Mouse (Mus musculus) heart, postnatal 0 days (tissue): ENCODE measurements around the gene Clec5a. TPM values are rescaled to one million over a fixed set of nuclear protein-coding genes. Genes with fewer than 3 reads are reported as not detected.
"Not testable (repeated sequence)": the region's sequence is repeated elsewhere in the genome, so short reads cannot be mapped to it uniquely, and the experiment has no call there.

Experiments used
- ATAC-seq: fragments of 200-750 bp; cut with Nextera tagmentation; 2 replicates; pipeline ENCODE4 v1.8.0; 2017; ENCODE audit warnings: low read depth, moderate number of reproducible peaks, moderate library complexity; ENCODE audit not compliant: insufficient read depth
- DNase-seq: peaks from one replicate; pipeline ENCODE4 v3.0.0-alpha.2; 2016; ENCODE audit warnings: low spot score
- H3K27ac ChIP-seq: fragments of 300-500 bp; sonication (generic); 2 replicates; pipeline ENCODE4 v1.5.1; 2014; ENCODE audit warnings: low read depth, mild to moderate bottlenecking
- H3K27me3 ChIP-seq: fragments of 300-500 bp; sonication (generic); 2 replicates; pipeline ENCODE4 v1.6.1; 2014; ENCODE audit warnings: low read length, mixed read lengths; ENCODE audit not compliant: control insufficient read depth, insufficient read depth
- H3K36me3 ChIP-seq: fragments of 300-500 bp; sonication (generic); replicated peaks from 2 replicates; pipeline ENCODE4 v1.6.1; 2014; ENCODE audit warnings: low read length, mixed read lengths; ENCODE audit not compliant: control insufficient read depth, insufficient read depth
- H3K4me1 ChIP-seq: fragments of 300-500 bp; sonication (generic); 2 replicates; pipeline ENCODE4 v1.6.1; 2014; ENCODE audit warnings: antibody characterized with exemption; ENCODE audit not compliant: control insufficient read depth, insufficient read depth
- H3K4me2 ChIP-seq: fragments of 300-500 bp; sonication (generic); 2 replicates; pipeline ENCODE4 v1.6.1; 2014; ENCODE audit warnings: low read depth, mild to moderate bottlenecking, low read length, moderate library complexity
- H3K4me3 ChIP-seq: fragments of 300-500 bp; sonication (generic); 2 replicates; pipeline ENCODE4 v1.5.1; 2014; ENCODE audit warnings: low read depth, low read length
- H3K9ac ChIP-seq: fragments of 300-500 bp; sonication (generic); replicated peaks from 2 replicates; pipeline ENCODE4 v1.6.1; 2014; ENCODE audit warnings: low read depth, low read length, mixed read lengths
- H3K9me3 ChIP-seq: fragments of 300-500 bp; sonication (generic); replicated peaks from 2 replicates; pipeline ENCODE4 v1.6.1; 2016; ENCODE audit warnings: low read length; ENCODE audit not compliant: control insufficient read depth
- CTCF ChIP-seq: IDR thresholded peaks from 2 replicates; pipeline ENCODE4 v1.5.1; 2016; ENCODE audit warnings: antibody characterized with exemption, control low read depth, low read depth
- EP300 ChIP-seq: IDR thresholded peaks from 2 replicates; pipeline ENCODE4 v1.6.1; 2016; ENCODE audit warnings: antibody characterized with exemption, low read depth
- WGBS: fragments of 180-500 bp; shearing (Covaris S2); extraction: QIAGEN DNeasy Blood & Tissue Kit; methylation state at CpG from one replicate; pipeline ENCODE4 v1.1.7; 2014; 5-methylcytosine and 5-hydroxymethylcytosine counted together
- polyA plus RNA-seq: library from polyadenylated mRNA; unstranded; fragments of >200 nt; fragmentation: Nextera tagmentation; extraction: Ambion mirVana; gene quantifications from 2 replicates; pipeline ENCODE4 v1.2.1, GENCODE M21; 2015
- total RNA-seq: library from RNA; depleted of rRNA; stranded (reverse); fragments of >200 nt; gene quantifications from 2 replicates; pipeline ENCODE4 v1.2.3, GENCODE M21; 2014; ENCODE audit warnings: low replicate concordance

Clec5a gene
- total and polyA plus RNA-seq, 2 experiments from 2014 or later = 0.48 to 3.3 TPM

DNA sequence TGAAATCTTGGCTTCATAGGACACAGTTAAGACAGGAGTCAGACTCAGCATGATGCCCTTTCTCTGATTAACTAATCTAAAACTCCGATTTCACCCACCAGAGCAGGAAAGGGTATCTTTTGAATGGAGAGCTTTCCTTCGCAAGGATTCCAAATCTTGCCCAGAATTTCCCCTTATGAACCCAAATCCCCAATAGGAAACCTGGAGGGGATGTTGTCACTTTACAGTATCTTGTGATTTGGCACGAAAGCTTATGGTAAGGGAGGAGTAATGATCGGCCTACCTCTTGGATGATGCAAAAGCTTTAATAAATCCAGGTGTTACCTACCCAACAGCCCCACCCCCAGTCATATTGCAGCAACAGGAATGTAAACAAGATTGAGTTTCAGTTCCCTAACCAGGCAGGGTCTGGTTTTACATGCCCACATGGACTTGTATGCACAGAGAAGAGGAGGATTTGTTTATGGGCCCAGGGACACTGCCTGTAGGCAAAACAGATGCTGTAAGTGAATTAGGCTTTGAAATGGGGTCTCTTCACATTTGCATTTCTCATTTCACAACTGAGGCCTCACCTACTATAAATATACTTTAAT lies 27.7 kb upstream of the Clec5a start, which contains the start of gene Tas2r138:
Gene Tas2r138 (minus strand): TSS at position 51 of the 593 bp plus-strand sequence.
- TF ChIP-seq EP300 (no peak), CTCF (no peak)
- no peak within 1 kb of the TSS for H3K27ac ChIP-seq
- no peak for DNase-seq
- H3K4me3 ChIP-seq = no peak within 1 kb of the TSS
- WGBS = 72% methylated on average over 4 of the region's 4 CpGs
- no peak for ATAC-seq
- H3K36me3 ChIP-seq = no peaks in the 10 kb centered on the region
- H3K9ac ChIP-seq = no peak within 1 kb of the TSS
- H3K4me1 ChIP-seq = no peaks in the 10 kb centered on the region
- no peak within 1 kb of the TSS for H3K4me2 ChIP-seq
- H3K9me3 ChIP-seq = no peaks in the 10 kb centered on the region
- no peaks in the 10 kb centered on the region for H3K27me3 ChIP-seq

DNA sequence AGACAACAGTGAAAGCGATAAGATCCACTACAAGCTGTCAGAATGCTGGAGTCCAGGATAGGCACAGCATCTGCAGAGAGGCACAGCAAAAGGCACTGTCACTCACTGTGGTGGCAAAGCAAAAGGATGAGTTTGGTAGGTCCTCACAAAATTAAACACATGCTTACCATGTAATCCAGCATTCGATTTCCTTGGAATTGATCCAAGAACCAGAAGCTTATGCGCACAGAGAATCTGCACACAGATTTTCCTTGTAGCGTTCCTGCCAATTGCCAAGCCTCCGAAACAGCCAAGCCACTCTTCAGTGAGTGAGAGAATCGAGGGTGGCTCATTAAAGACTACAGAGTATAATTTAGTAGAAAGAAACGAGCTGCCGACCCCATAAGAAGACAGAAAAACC lies 24.6 kb upstream of the Clec5a start:
- Histone ChIP-seq H3K9ac (no peak overlapping the region), H3K9me3 (no peaks in the 10 kb centered on the region), H3K4me1 (no peaks in the 10 kb centered on the region), H3K27me3 (no peaks in the 10 kb centered on the region), H3K4me2 (no peak overlapping the region), H3K36me3 (no peaks in the 10 kb centered on the region), H3K4me3 (no peak overlapping the region), H3K27ac (no peak overlapping the region)
- DNase-seq (no peak), ATAC-seq (no peak)
- TF ChIP-seq EP300 (no peak), CTCF (no peak)
- WGBS = 70% methylated on average over 8 of the region's 8 CpGs

GRCm38 (mm10) chr6:40607431-40607830 lies 21.8 kb upstream of the Clec5a start:
- H3K27ac ChIP-seq = no peak overlapping the region
- no peak for DNase-seq

DNA sequence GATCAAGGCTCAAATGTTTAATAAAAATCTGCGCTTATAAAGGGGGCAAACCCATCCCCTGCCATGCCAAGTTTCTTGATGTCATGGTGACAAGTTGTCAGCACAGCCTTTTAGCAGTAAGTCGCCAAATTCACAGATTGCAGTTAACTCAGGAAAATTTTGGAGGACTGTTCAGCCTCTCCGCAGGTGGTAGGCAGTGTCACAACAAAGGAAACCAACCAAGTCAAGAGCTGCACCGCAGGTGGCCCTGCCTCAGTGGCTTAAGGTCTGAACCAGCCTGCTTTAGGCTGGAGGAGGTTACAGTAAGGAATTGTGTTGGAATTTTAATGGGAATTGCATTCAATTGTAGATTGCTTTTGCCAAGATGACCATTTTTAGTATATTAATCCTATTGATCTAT lies 12.9 kb upstream of the Clec5a start:
- H3K9ac ChIP-seq, H3K4me2 ChIP-seq, H3K4me3 ChIP-seq, ATAC-seq, H3K36me3 ChIP-seq, DNase-seq, H3K27ac ChIP-seq, H3K9me3 ChIP-seq, H3K4me1 ChIP-seq, H3K27me3 ChIP-seq: not testable (repeated sequence)
- WGBS = 32% methylated on average over 4 of the region's 4 CpGs

More at GRCm38 (mm10) chr6:40607431-40607830, 21.8 kb upstream of the Clec5a start:
- TF ChIP-seq CTCF = no peak
- TF ChIP-seq EP300 = no peak
- Histone ChIP-seq H3K36me3 (no peaks in the 10 kb centered on the region), H3K4me2 (no peak overlapping the region), H3K4me3 (no peak overlapping the region), H3K9me3 (no peaks in the 10 kb centered on the region), H3K4me1 (no peaks in the 10 kb centered on the region), H3K9ac (no peak overlapping the region), H3K27me3 (no peaks in the 10 kb centered on the region)
- no peak for ATAC-seq

DNA sequence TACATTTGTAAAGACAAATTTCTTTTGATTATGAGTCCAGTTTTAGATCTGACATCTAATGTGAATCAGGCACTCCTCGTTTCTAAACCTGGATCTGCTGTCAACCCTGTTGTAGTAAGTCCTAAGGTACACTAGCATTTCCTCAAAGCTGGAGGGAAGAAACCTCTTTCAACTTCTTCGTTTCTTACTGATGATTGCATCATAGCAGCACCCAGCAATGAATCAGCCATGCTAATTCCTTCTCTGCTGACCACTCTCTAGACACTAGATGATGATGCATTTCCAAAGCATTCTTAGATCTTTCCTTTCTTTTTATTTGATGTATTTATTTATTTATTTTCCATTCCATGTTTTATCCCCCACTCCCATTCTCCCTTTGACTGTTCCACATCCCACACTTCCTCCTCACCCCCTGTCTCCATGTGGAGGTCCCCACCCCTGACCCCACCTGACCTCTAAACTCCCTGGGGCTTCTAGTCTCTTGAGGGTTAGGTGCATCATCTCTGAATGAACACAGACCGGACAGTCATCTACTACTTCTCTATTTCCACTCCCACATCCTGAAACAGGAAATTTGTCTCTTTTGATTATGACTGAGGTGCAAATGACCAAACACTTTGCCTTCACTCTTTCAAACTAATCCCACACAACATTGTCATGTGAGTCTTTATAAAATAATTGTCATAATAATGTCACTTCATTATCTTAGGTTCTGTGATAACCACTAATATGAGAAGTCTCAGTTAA lies 9.4 kb upstream of the Clec5a start:
- Histone ChIP-seq H3K4me2 (no peak overlapping the region), H3K9ac (no peak overlapping the region), H3K4me1 (no peaks in the 10 kb centered on the region), H3K9me3 (no peaks in the 10 kb centered on the region), H3K4me3 (no peak overlapping the region), H3K27me3 (no peaks in the 10 kb centered on the region), H3K36me3 (no peaks in the 10 kb centered on the region), H3K27ac (no peak overlapping the region)
- no peak for ATAC-seq
- TF ChIP-seq EP300 (no peak), CTCF (no peak)
- DNase-seq = no peak
- 60% methylated on average over 3 of the region's 3 CpGs for WGBS

DNA sequence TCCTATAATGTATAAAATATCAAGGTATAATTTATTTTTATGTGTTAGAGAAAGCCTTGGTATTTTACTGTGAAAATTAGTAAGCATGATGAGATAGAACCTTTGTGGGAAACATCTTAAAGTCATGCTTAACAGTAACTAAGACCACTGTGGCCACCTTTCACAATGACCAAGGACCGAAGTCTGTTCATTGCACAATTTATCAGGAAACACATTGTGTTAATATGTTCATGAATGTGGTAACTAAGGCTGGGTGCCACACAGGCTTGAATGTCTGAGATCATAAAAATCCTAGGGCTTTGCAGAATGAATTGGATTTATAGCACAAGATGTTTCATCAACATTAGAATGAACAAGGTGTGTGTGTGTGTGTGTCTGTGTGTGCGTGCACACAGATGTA lies 2.7 kb upstream of the Clec5a start:
- Histone ChIP-seq H3K27ac (no peak overlapping the region), H3K9me3 (no peaks in the 10 kb centered on the region), H3K36me3 (no peaks in the 10 kb centered on the region), H3K4me1 (no peaks in the 10 kb centered on the region), H3K9ac (no peak overlapping the region), H3K4me2 (no peak overlapping the region), H3K4me3 (no peak overlapping the region), H3K27me3 (no peaks in the 10 kb centered on the region)
- TF ChIP-seq EP300 = no peak
- no peak for TF ChIP-seq CTCF
- DNase-seq (no peak), ATAC-seq (no peak)
- WGBS = 72% methylated on average over 2 of the region's 2 CpGs
